Mouse (Mus musculus) cortical plate, adult 2 months (tissue): ENCODE results near the gene Notum.

Experiments
- CTCF ChIP-seq: fragments of 200-500 bp; IDR thresholded peaks from 2 replicates; pipeline ENCODE4 v1.5.1; 2011; ENCODE audit warnings: mild to moderate bottlenecking, control low read depth, low read length; ENCODE audit not compliant: insufficient read depth; ENCODE audit errors: extremely low read depth
- POLR2A ChIP-seq: fragments of 200-500 bp; IDR thresholded peaks from 2 replicates; pipeline ENCODE4 v1.6.1; 2011; ENCODE audit warnings: mild to moderate bottlenecking, low read length, control low read depth; ENCODE audit not compliant: insufficient read depth; ENCODE audit errors: extremely low read depth

DNA sequence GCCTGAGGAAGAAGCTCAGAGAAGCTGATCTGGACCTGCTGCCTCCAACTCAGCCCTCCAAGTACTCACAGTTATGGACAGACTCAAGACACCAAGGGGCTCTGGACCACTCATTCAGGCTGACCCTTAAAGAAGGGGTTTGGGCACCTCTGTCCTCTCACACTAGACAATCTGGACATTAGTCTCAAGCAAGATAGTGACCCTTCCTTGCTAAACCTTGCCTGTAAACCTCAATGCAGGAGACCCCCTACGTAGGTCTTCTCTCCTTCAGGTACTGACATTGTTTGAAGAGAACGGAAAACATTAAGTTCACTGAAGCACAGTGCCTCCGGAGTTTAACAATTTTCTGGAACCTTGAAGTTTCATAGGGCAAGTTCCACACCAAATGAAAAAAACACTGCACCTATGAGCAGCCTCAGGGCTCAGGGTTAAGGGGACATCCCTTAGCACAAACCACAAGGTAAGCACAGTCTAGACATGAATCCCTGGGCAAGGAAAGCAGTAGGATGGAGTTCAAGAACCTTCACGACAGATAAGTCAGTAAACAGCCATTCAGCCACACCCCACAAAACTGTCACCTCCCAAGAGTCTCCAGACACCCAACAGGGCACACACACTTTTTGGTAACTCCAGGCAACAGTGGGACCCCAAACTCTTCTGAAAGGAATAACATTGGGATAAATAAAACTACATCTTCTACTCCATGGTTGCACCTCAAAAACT is 29.1 kb downstream of the Notum start:
- TF ChIP-seq CTCF: no peak
- TF ChIP-seq POLR2A: no peak
